Mouse (Mus musculus): ENCODE measurements around the gene Lca5. TPM values are rescaled to one million over a fixed set of nuclear protein-coding genes. Genes with fewer than 3 reads are reported as not detected.

Gene Lca5
- 0.67 to 6.3 TPM (median 4.6 TPM) in 3 replicates for total RNA-seq (2017)

GRCm38 (mm10) chr9:83440392-83441357 is at the start of gene Lca5:
Gene Lca5, minus strand, starts transcription at chr9:83441127.
- ATAC-seq (replicated peaks; ENCODE audit: insufficient number of reproducible peaks, low FRiP score, low TSS enrichment, poor library complexity, severe bottlenecking), result peak; percentile 98

- no peak for ATAC-seq (replicated peaks; ENCODE audit: insufficient number of reproducible peaks, low FRiP score, low TSS enrichment, poor library complexity, severe bottlenecking)
These were observed 47.7 kb upstream of the Lca5 start for GRCm38 (mm10) chr9:83488491-83489210.

- ATAC-seq (replicated peaks; ENCODE audit: insufficient number of reproducible peaks, low FRiP score, low TSS enrichment, poor library complexity, severe bottlenecking), result no peak
These were observed 47.0 kb upstream of the Lca5 start for GRCm38 (mm10) chr9:83487771-83488470.

- ATAC-seq (replicated peaks; ENCODE audit: insufficient number of reproducible peaks, low FRiP score, low TSS enrichment, poor library complexity, severe bottlenecking), result no peak
These were observed 45.0 kb upstream of the Lca5 start for GRCm38 (mm10) chr9:83485966-83486365.

- ATAC-seq (replicated peaks; ENCODE audit: insufficient number of reproducible peaks, low FRiP score, low TSS enrichment, poor library complexity, severe bottlenecking), result no peak
These were observed 44.4 kb upstream of the Lca5 start for GRCm38 (mm10) chr9:83485357-83485756.

GRCm38 (mm10) chr9:83483419-83483818 is 42.5 kb upstream of the Lca5 start:
- ATAC-seq (replicated peaks; ENCODE audit: insufficient number of reproducible peaks, low FRiP score, low TSS enrichment, poor library complexity, severe bottlenecking), result no peak

- ATAC-seq (replicated peaks; ENCODE audit: insufficient number of reproducible peaks, low FRiP score, low TSS enrichment, poor library complexity, severe bottlenecking), result no peak
These were observed 41.4 kb upstream of the Lca5 start for GRCm38 (mm10) chr9:83482176-83482949.

GRCm38 (mm10) chr9:83469871-83470270 is 28.9 kb upstream of the Lca5 start:
- no peak for ATAC-seq (replicated peaks; ENCODE audit: insufficient number of reproducible peaks, low FRiP score, low TSS enrichment, poor library complexity, severe bottlenecking)

- peak; percentile 84 for ATAC-seq (replicated peaks; ENCODE audit: insufficient number of reproducible peaks, low FRiP score, low TSS enrichment, poor library complexity, severe bottlenecking)
These were observed 6.8 kb upstream of the Lca5 start for GRCm38 (mm10) chr9:83447771-83448170.

- ATAC-seq (replicated peaks; ENCODE audit: insufficient number of reproducible peaks, low FRiP score, low TSS enrichment, poor library complexity, severe bottlenecking), result no peak
These were observed 6.2 kb upstream of the Lca5 start for GRCm38 (mm10) chr9:83447176-83447575.

- no peak for ATAC-seq (replicated peaks; ENCODE audit: insufficient number of reproducible peaks, low FRiP score, low TSS enrichment, poor library complexity, severe bottlenecking)
These were observed 3.3 kb downstream of the Lca5 start for GRCm38 (mm10) chr9:83437621-83438020.

- no peak for ATAC-seq (replicated peaks; ENCODE audit: insufficient number of reproducible peaks, low FRiP score, low TSS enrichment, poor library complexity, severe bottlenecking)
These were observed 6.4 kb downstream of the Lca5 start for GRCm38 (mm10) chr9:83434489-83434888.

GRCm38 (mm10) chr9:83433661-83434060 is 7.3 kb downstream of the Lca5 start:
- peak; percentile 63 for ATAC-seq (replicated peaks; ENCODE audit: insufficient number of reproducible peaks, low FRiP score, low TSS enrichment, poor library complexity, severe bottlenecking)

GRCm38 (mm10) chr9:83427926-83428325 is 13.0 kb downstream of the Lca5 start:
- no peak for ATAC-seq (replicated peaks; ENCODE audit: insufficient number of reproducible peaks, low FRiP score, low TSS enrichment, poor library complexity, severe bottlenecking)

- ATAC-seq (replicated peaks; ENCODE audit: insufficient number of reproducible peaks, low FRiP score, low TSS enrichment, poor library complexity, severe bottlenecking), result no peak
These were observed 22.0 kb downstream of the Lca5 start for GRCm38 (mm10) chr9:83418965-83419364.

GRCm38 (mm10) chr9:83413046-83413445 is 27.9 kb downstream of the Lca5 start:
- ATAC-seq (replicated peaks; ENCODE audit: insufficient number of reproducible peaks, low FRiP score, low TSS enrichment, poor library complexity, severe bottlenecking), result no peak

- no peak for ATAC-seq (replicated peaks; ENCODE audit: insufficient number of reproducible peaks, low FRiP score, low TSS enrichment, poor library complexity, severe bottlenecking)
These were observed 35.8 kb downstream of the Lca5 start for GRCm38 (mm10) chr9:83405150-83405549.

- no peak for ATAC-seq (replicated peaks; ENCODE audit: insufficient number of reproducible peaks, low FRiP score, low TSS enrichment, poor library complexity, severe bottlenecking)
These were observed 40.1 kb downstream of the Lca5 start for GRCm38 (mm10) chr9:83400783-83401182.
